Mouse (Mus musculus) liver, postnatal 0 days (tissue): ENCODE measurements around the gene Adipor2.

ENCODE experiments used
- CTCF ChIP-seq: sonication (generic); IDR thresholded peaks from 2 replicates; pipeline ENCODE4 v1.5.1; 2016; ENCODE audit warnings: antibody characterized with exemption, low read depth
- EP300 ChIP-seq: IDR thresholded peaks from 2 replicates; pipeline ENCODE4 v1.6.1; 2016; ENCODE audit warnings: antibody characterized with exemption, low read depth, mild to moderate bottlenecking

DNA sequence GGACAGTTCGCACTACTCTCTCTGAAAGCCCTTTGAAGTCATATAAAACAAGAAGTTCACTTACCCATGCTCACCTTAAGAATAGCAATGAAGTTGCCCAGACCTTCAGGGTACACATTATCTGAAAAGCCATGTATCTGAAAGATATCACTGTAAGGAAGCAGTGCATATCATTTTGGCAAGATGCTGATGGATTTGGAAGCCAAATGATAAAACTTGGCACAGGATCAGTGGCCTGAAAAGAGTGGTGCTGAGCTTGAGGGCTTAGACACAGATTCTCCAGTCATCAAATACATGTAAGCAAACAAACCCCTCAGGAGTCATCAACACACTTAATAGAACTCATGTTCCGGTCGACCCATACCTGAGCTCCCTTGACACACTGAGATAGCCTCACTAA, 16.9 kb downstream of the Adipor2 start:
- no peak for TF ChIP-seq CTCF
- no peak for TF ChIP-seq EP300
